In the genomic region with DNA sequence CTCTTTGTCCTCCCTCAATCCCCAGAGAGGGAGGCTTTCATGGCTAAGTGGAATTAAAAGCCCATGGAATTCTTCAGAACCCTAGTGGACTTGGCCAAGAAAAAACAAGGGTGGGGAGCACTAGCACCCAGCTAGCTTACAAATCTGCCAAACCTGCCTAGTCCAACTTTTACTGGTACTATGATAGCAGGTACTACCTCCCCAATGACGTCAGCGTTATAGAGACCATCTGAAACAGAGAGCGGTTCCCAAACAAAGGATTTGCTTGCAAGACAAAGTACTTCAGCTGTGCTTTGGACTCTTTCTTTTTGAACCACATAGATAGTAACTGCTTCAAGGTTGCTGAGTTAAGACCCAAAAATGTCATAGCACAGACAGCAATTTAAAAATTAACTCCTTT, we compare ENCODE assay signal across 8 mouse cellular contexts. TPM values are rescaled to one million over a fixed set of nuclear protein-coding genes. Genes with fewer than 3 reads are reported as not detected.
A peak's percentile ranks its signal among the peaks of the same experiment; 100 is the strongest.
DNase-seq lines count a peak whose midpoint lies in the region; ATAC-seq and TF ChIP-seq lines count a peak whose summit lies in the region.

No protein-coding gene starts in this region.

- H3K27me3 ChIP-seq in spleen, adult 2 months (ENCODE audit: control insufficient read depth, insufficient read depth, low read length), result no peaks in the 10 kb centered on the region
- no peaks in the 10 kb centered on the region for H3K27me3 ChIP-seq in liver, embryonic 12.5 days (replicated peaks)

- intact Hi-C loops in gastrocnemius, postnatal 36 days (cut with DNase I), result no loop called here

- no peak for ATAC-seq in CD4-positive, CD25-positive, alpha-beta regulatory T cell, adult 4 months
- ATAC-seq in liver, embryonic 12.5 days, result no peak

- DNase-seq in CD4-positive, CD25-positive, alpha-beta regulatory T cell, adult 2 months (ENCODE audit: low read depth, low spot score), result peak; percentile 31
- DNase-seq in spleen, adult 2 months (ENCODE audit: low read depth in 1 of 2, low spot score in 2 of 2), result no peak
- DNase-seq in spleen, adult 12 weeks (ENCODE audit: low spot score), result no peak
- DNase-seq in yolk sac, embryonic 10.5 days (ENCODE audit: low spot score), result peak; percentile 11
- DNase-seq in T-cell, adult 2 months (ENCODE audit: low spot score), result no peak
- DNase-seq in gastrocnemius, postnatal 36 days, result no peak

- H3K4me2 ChIP-seq in liver, embryonic 12.5 days, result peak overlapping the region; percentile 91

- H3K36me3 ChIP-seq in spleen, adult 2 months (ENCODE audit: control insufficient read depth, insufficient read depth, low read length), result no peaks in the 10 kb centered on the region
- peaks cover 11% of the 10 kb centered on the region for H3K36me3 ChIP-seq in liver, embryonic 12.5 days

- 71% methylated on average over 3 of the region's 3 CpGs for WGBS in spleen, adult 2 months
- 46% methylated on average over 3 of the region's 3 CpGs for WGBS in liver, embryonic 12.5 days (ENCODE audit: insufficient replicate concordance)

- H3K9me3 ChIP-seq in liver, embryonic 12.5 days (replicated peaks), result no peaks in the 10 kb centered on the region

- 0 out of 2 replicates have a peak overlapping the region, but pooled peaks have one; percentile 85 for H3K4me3 ChIP-seq in spleen, adult 2 months (ENCODE audit: extremely low read depth, insufficient read depth, insufficient read length)
- H3K4me3 ChIP-seq in liver, embryonic 12.5 days, result peak overlapping the region; percentile 88

- H3K27ac ChIP-seq in spleen, adult 2 months (ENCODE audit: insufficient read depth, low read length), result peak overlapping the region; percentile 69
- H3K27ac ChIP-seq in liver, embryonic 12.5 days, result peak overlapping the region; percentile 93

- peaks cover 34% of the 10 kb centered on the region; the same call in 1 of the 2 replicates for H3K4me1 ChIP-seq in spleen, adult 2 months (ENCODE audit: control insufficient read depth, insufficient read depth, insufficient read length)
- H3K4me1 ChIP-seq in liver, embryonic 12.5 days, result peaks cover 71% of the 10 kb centered on the region

- H3K9ac ChIP-seq in liver, embryonic 12.5 days, result peak overlapping the region; percentile 94

- TF ChIP-seq CTCF in spleen, adult 2 months (IDR thresholded peaks at IDR 0.05; ENCODE audit: extremely low read depth, insufficient read depth, insufficient read length, insufficient replicate concordance), result no peak

- no peak for TF ChIP-seq POLR2A in spleen, adult 2 months (IDR thresholded peaks at IDR 0.05; ENCODE audit: low read depth, low read length)

RNA-seq across cellular contexts. Expression of gene Jpt1, which starts 2.2 kb away (rescaled TPM):
- 100 to 1,000 TPM; 716 to 764 TPM for polyA plus RNA-seq in CD4-positive, CD25-positive, alpha-beta regulatory T cell, adult 4 months (2017; shearing (Covaris generic))
- polyA plus RNA-seq in spleen, adult 2 months (2012; rRNA removed), result 178 and 269 TPM in 2 replicates
- 307 and 318 TPM in 2 replicates for polyA plus RNA-seq in liver, embryonic 12.5 days (2016; fragmentation: Nextera tagmentation; extraction: Ambion mirVana)
- 10 to 100 TPM; 34.6 to 48.3 TPM for total RNA-seq in gastrocnemius, postnatal 36 days (2021)

RNA-seq across cellular contexts. Expression of gene Nt5c, which starts 20.3 kb away (rescaled TPM):
- 100 to 1,000 TPM; 296 to 304 TPM for polyA plus RNA-seq in CD4-positive, CD25-positive, alpha-beta regulatory T cell, adult 4 months (2017; shearing (Covaris generic))
- 59.1 and 73.6 TPM in 2 replicates for polyA plus RNA-seq in spleen, adult 2 months (2012; rRNA removed)
- 68.4 and 69.0 TPM in 2 replicates for polyA plus RNA-seq in liver, embryonic 12.5 days (2016; fragmentation: Nextera tagmentation; extraction: Ambion mirVana)
- 1 to 10 TPM; 6.5 to 9.2 TPM for total RNA-seq in gastrocnemius, postnatal 36 days (2021)

RNA-seq across cellular contexts. Expression of gene Sumo2, which starts 24.1 kb away (rescaled TPM):
- 100 to 1,000 TPM; 676 to 678 TPM for polyA plus RNA-seq in CD4-positive, CD25-positive, alpha-beta regulatory T cell, adult 4 months (2017; shearing (Covaris generic))
- polyA plus RNA-seq in spleen, adult 2 months (2012; rRNA removed), result 25.8 and 28.3 TPM in 2 replicates
- 574 and 585 TPM in 2 replicates for polyA plus RNA-seq in liver, embryonic 12.5 days (2016; fragmentation: Nextera tagmentation; extraction: Ambion mirVana)
- total RNA-seq in gastrocnemius, postnatal 36 days (2021), result 100 to 1,000 TPM; 107 to 124 TPM

RNA-seq across cellular contexts. Expression of gene Armc7, which starts 36.5 kb away (rescaled TPM):
- 100 to 1,000 TPM in 1 of 2 experiments, 10 to 100 TPM in 1; 79.2 to 132 TPM for polyA plus RNA-seq in CD4-positive, CD25-positive, alpha-beta regulatory T cell, adult 4 months (2017; shearing (Covaris generic))
- polyA plus RNA-seq in spleen, adult 2 months (2012; rRNA removed), result 31.0 and 40.3 TPM in 2 replicates
- polyA plus RNA-seq in liver, embryonic 12.5 days (2016; fragmentation: Nextera tagmentation; extraction: Ambion mirVana), result 4.0 and 4.2 TPM in 2 replicates
- 1 to 10 TPM in 1 of 2 experiments, under 1 TPM in 1; 0.89 to 1.2 TPM for total RNA-seq in gastrocnemius, postnatal 36 days (2021)

RNA-seq across cellular contexts. Expression of gene Slc16a5, which starts 49.7 kb away (rescaled TPM):
- polyA plus RNA-seq in CD4-positive, CD25-positive, alpha-beta regulatory T cell, adult 4 months (2017; shearing (Covaris generic)), result 1 to 10 TPM; 3.5 to 6.5 TPM
- polyA plus RNA-seq in spleen, adult 2 months (2012; rRNA removed), result 8.0 and 8.8 TPM in 2 replicates
- 0.08 and 0.10 TPM in 2 replicates for polyA plus RNA-seq in liver, embryonic 12.5 days (2016; fragmentation: Nextera tagmentation; extraction: Ambion mirVana)
- under 1 TPM in 1 of 2 experiments, not detected in 1; 0.61 TPM for total RNA-seq in gastrocnemius, postnatal 36 days (2021)

Comparison
In these comparisons a context has a peak if more than half of its experiments do, and no peak if none do; other contexts are left out.
1. DNase-seq: peak in CD4-positive, CD25-positive, alpha-beta regulatory T cell, adult 2 months (single experiment) and yolk sac, embryonic 10.5 days (single experiment); none in spleen, adult 2 months (0 of 2), spleen, adult 12 weeks (single experiment), T-cell, adult 2 months (single experiment) and gastrocnemius, postnatal 36 days (0 of 2).
2. RNA of gene Sumo2, which starts 24.1 kb away (polyA plus RNA-seq): 676 to 678 TPM in CD4-positive, CD25-positive, alpha-beta regulatory T cell, adult 4 months and 574 to 585 TPM in liver, embryonic 12.5 days; 25.8 to 28.3 TPM in spleen, adult 2 months; every median in the first group is over 10 times any median in the second.